Mouse (Mus musculus) CD4-positive helper T cell, adult 2 months (primary cell): Measurements from ENCODE around the gene P4ha2.

Source experiments
- DNase-seq: peaks from one replicate; pipeline ENCODE4 v3.0.0-alpha.2; 2012; ENCODE audit warnings: low read depth, missing footprints, low spot score

P4ha2 gene

DNA sequence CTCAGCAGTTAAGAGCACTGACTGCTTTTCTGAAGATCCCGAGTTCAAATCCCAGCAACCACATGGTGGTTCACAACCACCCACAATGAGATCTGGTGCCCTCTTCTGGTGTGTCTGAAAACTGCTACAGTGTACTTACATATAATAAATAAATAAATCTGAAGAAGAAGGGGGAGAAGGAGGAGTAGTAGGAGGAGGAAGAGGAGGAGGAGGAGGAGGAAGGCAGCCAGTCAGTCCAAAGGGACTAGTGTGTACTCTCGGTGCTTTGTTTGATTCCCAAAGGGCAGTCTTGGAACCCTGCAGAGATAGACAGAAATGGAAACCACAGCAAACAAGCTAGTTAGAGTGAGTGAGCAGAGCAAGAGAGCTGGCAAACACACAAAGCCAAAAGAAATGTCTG, 40.3 kb downstream of the P4ha2 start:
- peak; percentile 51 for DNase-seq

DNA sequence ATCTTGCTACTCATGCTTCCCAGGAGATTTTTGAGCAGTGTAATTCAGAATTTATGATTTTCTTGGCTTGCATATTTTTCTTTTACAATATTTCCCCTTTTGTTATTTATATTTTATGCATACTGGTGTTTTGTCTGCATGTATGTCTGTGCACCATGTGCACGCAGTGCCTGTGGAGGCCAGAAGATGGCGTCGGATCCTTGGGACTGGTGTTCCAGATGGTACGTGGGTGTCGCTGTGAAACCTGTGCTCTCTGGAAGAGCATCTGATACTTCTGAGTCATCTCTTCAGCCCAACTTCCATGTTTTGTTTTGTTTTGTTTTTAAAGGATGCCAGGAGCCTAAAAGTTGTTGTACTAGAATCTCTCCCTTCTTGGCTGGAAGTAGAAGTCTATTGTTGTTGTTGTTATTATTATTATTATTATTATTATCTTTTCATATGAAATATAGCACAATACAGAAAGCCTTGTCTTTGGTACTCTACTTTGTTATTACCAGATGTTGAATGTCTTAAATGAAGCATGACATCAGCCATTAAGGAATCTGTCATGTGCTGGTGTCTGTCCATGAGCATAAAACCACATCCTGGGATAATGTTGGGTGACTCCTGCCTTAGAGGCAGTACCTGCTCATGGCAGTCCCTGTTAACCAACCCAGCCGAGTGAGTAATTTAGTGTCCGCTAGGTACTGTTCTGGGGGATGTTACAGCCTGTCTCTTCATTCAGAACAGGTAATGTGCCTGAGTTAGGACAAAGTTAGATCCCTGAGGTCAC, 41.5 kb downstream of the P4ha2 start:
- no peak for DNase-seq

DNA sequence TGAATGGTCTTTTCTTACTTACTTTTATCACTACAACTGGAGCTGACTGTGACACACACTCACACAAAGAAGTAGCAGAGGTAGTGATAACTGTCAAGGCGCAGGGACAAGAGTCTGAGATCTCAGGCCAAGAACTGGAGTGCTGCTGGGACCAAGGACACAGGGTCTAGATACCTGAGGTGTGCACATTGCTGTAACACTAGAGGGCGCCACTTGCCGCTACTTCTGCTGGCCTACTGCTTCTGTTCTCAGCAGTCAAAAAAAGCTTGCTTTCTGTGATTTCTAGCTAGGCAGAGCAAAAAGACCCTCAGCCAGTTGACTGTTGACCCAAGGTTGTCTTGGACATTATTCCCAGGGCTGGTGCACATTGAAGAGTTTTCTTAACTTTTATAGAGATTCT, 45.0 kb downstream of the P4ha2 start:
- peak; percentile 78 for DNase-seq

DNA sequence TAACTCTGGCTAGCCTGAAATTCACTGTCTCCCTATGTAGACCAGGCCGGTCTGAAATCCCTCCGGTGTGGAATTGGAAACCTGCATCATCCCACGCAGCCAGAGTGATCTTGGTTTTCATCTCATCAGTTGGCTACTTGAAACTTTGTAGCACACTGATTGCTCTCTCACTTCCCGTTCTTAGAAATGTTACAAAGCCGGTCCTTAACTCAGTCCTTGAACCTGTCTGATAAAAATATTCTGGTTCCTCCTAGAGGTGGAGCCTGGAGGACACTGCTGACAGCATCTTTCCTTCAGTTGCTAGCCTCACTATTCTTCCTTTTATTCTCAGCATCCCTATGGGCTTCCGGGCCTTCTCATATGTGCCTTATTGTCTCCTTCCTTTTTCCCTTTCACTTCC, 46.1 kb downstream of the P4ha2 start:
- no peak for DNase-seq

DNA sequence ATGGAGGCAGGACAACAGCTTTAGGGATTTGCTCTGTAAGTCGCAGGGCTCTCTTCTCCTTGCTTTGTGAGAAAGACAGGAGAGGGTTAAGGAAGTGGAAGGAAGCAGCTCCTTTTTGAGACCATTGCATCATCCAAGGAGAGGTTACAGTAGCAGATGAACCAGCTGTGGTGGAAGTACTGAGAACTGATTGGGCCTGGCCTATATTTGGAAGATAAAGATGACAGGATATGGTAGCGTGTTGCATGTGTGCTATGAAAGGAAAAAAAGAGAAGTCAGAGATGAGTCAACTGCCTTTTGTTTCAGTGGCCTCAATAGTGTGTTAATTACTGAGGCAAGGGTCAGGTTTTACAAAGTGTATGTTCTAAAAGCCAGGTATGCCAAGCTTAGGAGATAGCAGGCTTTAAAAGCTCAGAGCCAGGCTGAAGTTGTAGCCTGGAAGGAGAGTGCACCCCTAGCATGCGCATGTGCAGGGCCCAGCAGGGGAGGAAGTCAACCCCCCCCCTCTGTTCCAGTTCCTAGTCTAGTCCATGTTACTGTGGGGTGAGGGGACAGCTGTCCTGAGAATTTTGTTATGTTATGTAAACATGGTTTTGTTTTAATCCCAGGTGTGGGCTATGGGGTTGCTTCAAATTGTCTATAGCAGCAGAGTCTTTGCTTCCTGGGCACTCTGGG, 50.0 kb downstream of the P4ha2 start:
- peak; percentile 43 for DNase-seq

DNA sequence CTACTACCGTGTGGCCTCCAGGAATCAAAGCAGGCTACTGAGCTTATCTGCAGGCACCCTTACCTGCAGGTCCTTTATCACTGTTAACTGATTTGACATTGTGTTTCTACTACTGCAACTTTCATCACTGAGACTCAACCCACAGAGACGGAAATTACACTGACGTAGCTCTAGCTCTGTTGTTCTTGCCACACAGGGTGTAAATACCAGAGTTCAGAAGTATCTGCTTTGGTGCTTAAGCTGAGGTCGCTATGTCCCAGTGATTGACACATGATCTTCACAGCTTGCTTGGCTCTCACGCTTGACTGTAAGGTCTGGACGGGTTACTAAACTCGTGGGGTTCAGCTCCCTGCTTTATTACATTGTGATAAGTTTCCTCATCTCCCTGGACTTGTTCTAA, 51.2 kb downstream of the P4ha2 start:
- DNase-seq, result peak; percentile 83

DNA sequence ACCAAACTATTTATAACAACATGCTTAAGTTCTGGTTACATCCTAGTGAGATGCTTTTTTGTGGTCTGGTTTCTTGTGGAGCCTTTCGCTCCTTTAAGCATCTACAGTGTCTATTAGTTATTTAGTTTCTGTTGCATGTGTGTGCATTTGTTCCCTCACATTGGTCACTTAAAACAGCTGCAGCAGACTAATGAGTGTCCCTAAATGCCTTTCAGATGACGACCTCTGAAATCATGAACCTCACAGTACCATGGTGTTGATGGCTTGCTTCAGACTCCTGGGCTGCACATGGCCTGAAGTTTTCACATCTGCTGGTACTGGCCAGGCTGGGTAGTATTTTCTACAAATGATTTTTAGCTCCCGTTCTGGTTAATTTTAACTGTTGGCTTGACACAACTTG, 53.1 kb downstream of the P4ha2 start:
- no peak for DNase-seq

DNA sequence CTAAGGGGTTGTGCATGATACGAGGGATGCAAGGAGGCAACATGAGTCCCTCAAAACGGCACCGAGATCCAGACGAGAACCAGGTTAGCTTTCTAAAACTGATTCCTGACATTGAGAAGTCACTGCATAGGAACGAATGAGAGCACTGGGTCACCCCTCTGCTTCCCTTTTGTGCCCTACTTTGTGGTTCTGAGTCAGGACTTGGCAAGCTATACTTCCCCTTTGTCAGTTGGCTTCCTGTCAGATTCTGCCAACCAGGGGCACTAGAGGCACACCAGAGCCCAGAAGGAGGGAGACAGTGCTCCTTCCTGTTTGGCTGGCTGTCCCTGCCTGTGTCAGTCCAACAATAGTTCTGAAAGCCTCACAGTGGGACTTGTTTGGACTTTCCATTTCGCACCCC, 56.0 kb downstream of the P4ha2 start:
- peak; percentile 70 for DNase-seq

DNA sequence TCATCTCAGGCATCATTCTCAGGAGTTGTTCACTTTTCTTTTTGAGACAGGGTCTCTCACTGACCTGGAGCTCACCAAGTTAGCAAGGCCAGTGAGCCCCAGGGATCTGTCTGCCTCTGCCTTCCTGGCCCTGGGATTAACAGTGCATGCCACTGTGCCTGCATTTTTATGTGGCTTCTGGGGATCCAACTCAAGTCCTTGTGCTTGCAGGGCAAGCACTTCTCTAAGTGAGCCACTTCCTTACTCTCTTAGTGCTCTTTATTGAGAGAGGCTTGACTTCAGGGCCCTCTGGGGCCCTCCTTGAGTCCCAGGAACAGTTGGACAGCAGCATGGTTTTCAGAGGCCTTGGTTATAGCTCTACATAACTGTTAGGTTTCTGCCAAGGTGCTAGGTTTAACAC, 56.6 kb downstream of the P4ha2 start:
- no peak for DNase-seq

DNA sequence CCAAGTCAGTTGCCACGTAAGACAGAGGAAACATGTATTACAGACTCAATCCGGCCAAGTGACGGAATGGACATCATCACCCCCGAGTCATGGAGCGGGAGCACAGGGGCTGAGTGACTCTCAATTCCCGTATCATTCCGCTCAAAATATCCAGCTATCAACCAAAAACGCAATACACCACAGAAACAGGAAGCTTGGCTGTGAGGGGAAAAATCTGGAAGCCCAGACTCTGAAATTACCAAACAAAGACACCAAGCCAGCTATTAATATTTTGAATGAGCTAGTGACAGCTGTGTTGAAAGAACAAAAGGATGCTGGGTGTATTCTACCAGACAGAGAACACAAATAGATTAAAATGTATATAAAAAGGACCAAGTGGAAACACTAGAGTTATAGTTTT, 57.7 kb downstream of the P4ha2 start:
- no peak for DNase-seq

DNA sequence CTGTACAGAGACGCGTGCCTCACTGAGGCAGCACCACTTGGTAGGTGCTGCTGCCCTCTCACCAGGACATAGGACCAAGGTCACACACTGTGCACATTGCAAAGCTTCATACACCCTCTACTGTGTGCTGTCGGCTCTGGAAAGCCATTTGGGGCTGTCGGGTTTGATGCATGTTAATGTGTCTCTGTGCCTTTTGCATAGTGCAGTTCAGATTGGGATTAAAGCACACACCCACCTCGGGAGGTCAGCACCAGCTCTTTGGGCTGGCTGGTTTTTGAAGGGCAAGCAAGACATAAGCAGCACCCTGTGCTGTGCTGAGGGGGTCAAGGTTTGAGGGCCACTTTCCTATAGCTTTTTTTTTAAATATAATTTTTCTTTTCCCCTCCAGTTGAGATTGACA, 60.5 kb downstream of the P4ha2 start:
- no peak for DNase-seq

DNA sequence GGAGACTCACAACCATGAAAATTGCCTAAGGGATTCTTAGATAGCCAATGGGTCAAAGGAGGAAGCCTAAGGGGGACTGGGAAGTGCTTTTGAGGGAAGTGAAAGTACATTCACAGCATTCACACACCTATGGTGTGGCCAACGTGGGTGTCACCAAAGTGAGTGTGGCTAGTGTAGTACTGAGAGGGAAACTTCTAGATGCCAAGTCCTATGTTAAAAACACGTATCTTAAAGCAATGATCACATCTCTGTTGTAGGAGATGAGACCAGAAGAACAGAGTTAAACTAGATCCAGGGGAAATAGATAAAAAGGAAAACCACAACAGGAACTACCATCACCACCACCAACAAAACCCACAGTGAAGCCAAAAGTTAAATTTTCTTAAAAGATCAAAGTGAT, 61.0 kb downstream of the P4ha2 start:
- DNase-seq, result peak; percentile 52

DNA sequence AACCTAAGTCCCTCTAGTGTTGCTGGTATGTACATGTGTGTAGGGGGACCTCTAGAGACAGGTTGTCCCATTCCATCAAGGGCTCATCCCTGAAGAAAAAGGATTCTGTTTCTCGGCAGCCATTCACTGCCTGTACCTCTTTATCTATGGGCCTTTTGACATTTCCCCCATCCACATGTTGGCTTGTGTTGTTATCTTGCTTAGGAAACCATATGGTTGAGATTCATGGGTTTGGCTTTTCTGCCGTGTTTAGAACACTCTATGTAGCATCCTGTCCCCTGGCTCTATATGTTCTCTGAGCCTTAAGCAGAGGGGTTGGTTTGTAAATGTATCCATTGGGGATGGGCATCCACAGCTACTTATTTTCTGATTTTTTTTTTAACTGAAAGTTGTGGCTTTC, 61.6 kb downstream of the P4ha2 start:
- DNase-seq, result no peak

DNA sequence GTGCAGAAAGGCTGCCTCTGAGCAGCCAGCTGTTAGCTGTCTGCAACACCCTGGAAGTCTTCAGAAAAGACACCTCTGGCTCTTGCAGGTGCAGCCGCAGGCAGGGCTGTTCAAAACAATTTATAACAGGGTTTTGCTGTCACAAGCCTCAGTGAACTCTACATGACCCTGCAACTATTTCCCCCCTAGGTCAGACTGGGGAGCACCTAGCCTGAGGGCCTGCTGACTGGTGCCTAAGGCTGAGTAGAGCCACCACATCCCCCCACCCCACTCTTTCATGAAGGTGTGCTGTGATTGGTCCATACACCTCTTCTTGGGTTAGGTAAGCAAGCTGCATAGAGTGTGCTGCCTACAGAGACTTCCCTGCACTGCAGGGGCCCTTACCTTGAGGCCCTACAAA, 63.1 kb downstream of the P4ha2 start:
- peak; percentile 52 for DNase-seq

DNA sequence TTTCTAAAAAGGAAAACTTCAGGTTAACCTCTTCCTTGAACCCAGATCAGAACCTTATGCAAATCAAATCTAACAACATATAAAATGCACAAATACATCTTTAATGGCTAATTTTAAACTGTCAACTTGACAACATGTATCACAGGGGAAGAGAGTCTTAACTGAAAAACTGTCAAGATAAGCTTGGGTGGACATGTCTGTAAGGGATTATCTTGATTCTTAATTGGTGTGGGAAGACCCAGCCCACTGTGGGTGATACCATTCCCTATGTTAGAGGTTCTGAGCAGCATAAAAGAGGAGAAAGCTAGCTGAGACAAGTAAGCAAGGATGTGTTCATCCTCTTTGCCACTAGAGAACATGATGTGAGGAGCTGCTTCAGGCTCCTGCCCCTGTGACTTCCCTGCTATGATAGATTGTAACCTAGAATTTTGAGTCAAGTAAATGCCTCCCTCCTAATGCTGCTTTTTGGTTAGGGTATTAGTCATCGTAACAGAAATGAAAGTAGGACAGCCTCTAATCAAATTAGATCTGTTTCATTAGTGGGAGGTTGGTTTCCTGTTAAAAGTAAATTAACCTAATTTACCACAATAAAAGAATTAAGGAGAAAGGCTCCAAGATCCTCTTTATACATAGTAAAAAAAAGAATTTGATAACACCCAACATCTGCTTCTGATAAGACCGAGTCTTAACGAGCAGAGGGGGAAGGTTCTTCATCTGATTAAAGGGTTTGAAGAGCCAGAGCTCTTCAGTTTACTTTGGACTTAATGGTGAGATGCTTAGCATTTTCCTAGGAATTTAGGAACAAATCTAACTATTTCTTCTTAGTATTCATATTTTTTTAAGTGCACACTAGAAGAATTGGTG, 69.8 kb downstream of the P4ha2 start:
- DNase-seq, result no peak

DNA sequence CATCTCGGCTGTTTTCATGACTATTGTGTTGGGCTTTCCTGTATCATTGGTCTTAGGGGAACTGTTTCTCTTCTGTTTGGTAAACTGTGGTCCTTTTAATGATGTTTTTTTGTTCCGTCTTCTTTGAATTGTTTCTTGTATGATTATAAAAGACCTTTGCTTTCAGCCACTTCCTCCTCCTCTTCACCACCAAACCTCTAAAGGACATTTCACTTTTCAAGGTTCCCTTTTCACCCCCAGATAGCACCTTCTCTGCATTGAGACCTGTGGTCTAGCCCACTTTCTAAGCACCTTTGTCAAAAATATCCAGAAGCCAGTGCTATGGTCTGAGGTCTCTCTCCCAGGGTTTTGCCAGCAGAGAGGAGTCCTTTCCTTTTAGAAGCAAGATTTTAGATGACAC, 71.3 kb downstream of the P4ha2 start:
- DNase-seq, result no peak

DNA sequence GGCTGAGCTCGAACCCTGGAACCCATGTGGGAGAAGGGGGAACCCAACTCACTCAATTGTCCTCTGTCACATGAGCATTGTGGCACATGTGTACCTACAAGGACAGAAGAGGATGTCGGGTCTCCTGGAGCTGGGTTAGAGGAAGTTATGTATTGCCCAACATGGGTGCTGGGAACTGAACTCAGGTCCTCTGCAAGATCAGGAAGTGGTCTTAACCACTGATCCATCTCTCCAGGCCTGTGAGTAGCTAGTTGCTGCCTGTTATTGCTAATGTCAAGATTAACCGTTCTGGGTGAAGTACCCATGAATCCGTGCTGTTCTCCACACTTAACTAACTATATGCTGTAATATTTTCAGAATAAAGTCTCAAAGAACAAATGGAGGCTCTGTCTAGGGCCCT, 74.3 kb downstream of the P4ha2 start:
- no peak for DNase-seq

DNA sequence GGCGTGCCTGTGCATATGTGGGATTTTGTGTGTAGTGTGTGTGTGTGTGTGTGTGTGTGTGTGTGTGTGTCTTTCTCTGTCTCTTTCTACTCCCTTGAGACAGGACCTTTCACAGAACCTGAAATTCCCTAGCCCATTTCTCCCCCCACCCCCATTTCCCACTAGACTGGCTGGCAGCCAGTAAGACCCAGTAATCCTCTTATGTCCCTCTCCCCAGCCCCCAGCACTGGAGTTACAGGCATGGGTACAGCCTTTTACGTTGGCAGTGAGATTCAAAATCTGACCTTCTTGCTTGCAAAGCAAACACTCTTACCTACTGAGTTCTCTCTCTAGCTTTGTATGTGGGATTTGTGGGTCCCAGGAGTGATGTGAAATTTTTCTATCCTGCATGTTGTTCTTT, 75.0 kb downstream of the P4ha2 start:
- no peak for DNase-seq
